Mouse (Mus musculus): Measurements from ENCODE around the gene Stk33. TPM values are rescaled to one million over a fixed set of nuclear protein-coding genes. Genes with fewer than 3 reads are reported as not detected.

Gene Stk33
- total and polyA plus RNA-seq, 3 experiments = not detected

GRCm38 (mm10) chr7:109467591-109467990, 28.7 kb upstream of the Stk33 start:
- no peak for TF ChIP-seq POLR2AphosphoS5 (IDR thresholded peaks at IDR 0.05; ENCODE audit: insufficient replicate concordance, low read depth, low read length)
- no peak for TF ChIP-seq GATA1 (IDR thresholded peaks at IDR 0.05; ENCODE audit: borderline replicate concordance, low read length)
- no peak for TF ChIP-seq GATA2 (IDR thresholded peaks at IDR 0.05; ENCODE audit: borderline replicate concordance, low read depth, low read length)
- TF ChIP-seq TAL1 (conservative IDR thresholded peaks at IDR 0.05; ENCODE audit: low read depth, low read length) = no peak
- TF ChIP-seq CTCF (IDR thresholded peaks at IDR 0.05; ENCODE audit: low read depth, low read length) = no peak
- Histone ChIP-seq H3K27me3 (ENCODE audit: insufficient read depth, low read length) (peaks cover 43% of the 10 kb centered on the region), H3K4me3 (ENCODE audit: low read depth, low read length) (no peak overlapping the region), H3K36me3 (replicated peaks) (no peaks in the 10 kb centered on the region), H3K4me1 (ENCODE audit: insufficient read depth, low read depth, low read length) (no peaks in the 10 kb centered on the region), H3K9me3 (replicated peaks) (no peaks in the 10 kb centered on the region)
- no peak for ATAC-seq (ENCODE audit: extremely low read depth, insufficient number of reproducible peaks, low FRiP score, poor library complexity, severe bottlenecking)
- DNase-seq (ENCODE audit: low spot score) = no peak

- Histone ChIP-seq H3K4me1 (ENCODE audit: insufficient read depth, low read depth, low read length) (peaks cover 3% of the 10 kb centered on the region; the same call in 1 of the 2 replicates), H3K4me3 (ENCODE audit: low read depth, low read length) (no peak overlapping the region), H3K27me3 (ENCODE audit: insufficient read depth, low read length) (peaks cover 32% of the 10 kb centered on the region), H3K36me3 (replicated peaks) (no peaks in the 10 kb centered on the region), H3K9me3 (replicated peaks) (no peaks in the 10 kb centered on the region)
- no peak for TF ChIP-seq CTCF (IDR thresholded peaks at IDR 0.05; ENCODE audit: low read depth, low read length)
- no peak for TF ChIP-seq GATA1 (IDR thresholded peaks at IDR 0.05; ENCODE audit: borderline replicate concordance, low read length)
- TF ChIP-seq TAL1 (conservative IDR thresholded peaks at IDR 0.05; ENCODE audit: low read depth, low read length) = no peak
- TF ChIP-seq GATA2 (IDR thresholded peaks at IDR 0.05; ENCODE audit: borderline replicate concordance, low read depth, low read length) = no peak
- TF ChIP-seq POLR2AphosphoS5 (IDR thresholded peaks at IDR 0.05; ENCODE audit: insufficient replicate concordance, low read depth, low read length) = no peak
- ATAC-seq (ENCODE audit: extremely low read depth, insufficient number of reproducible peaks, low FRiP score, poor library complexity, severe bottlenecking) (no peak), DNase-seq (ENCODE audit: low spot score) (no peak)
Measured at GRCm38 (mm10) chr7:109460698-109461097, 21.8 kb upstream of the Stk33 start.

- ATAC-seq (ENCODE audit: extremely low read depth, insufficient number of reproducible peaks, low FRiP score, poor library complexity, severe bottlenecking) = no peak
Measured at GRCm38 (mm10) chr7:109456563-109456962, 17.7 kb upstream of the Stk33 start.

DNA sequence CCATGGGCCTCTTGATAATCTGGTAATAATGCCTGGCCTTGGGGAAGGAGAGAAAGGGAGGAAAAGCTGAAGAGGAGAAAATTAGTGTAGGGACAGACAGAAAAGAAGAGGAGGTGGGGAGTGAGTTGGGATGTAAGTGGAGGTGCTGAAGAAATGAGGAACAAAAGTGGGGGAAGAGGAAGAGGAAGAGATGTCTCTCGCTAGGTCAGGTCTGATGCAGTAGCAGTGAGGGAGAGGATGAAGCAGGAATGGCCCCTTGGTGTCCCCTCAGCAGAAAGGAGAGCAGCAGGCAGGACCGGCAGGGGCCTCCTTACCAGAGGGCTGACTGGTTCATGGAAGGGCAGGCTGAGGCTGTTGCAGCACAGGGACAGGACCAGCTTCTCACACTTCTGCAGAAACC, 16.9 kb upstream of the Stk33 start:
- Histone ChIP-seq H3K4me3 (ENCODE audit: low read depth, low read length) (no peak overlapping the region), H3K27me3 (ENCODE audit: insufficient read depth, low read length) (peaks cover 36% of the 10 kb centered on the region), H3K4me1 (ENCODE audit: insufficient read depth, low read depth, low read length) (peaks cover 3% of the 10 kb centered on the region; the same call in 1 of the 2 replicates), H3K36me3 (replicated peaks) (no peaks in the 10 kb centered on the region), H3K9me3 (replicated peaks) (no peaks in the 10 kb centered on the region)
- ATAC-seq (ENCODE audit: extremely low read depth, insufficient number of reproducible peaks, low FRiP score, poor library complexity, severe bottlenecking) (no peak), DNase-seq (ENCODE audit: low spot score) (no peak)
- no peak for TF ChIP-seq GATA2 (IDR thresholded peaks at IDR 0.05; ENCODE audit: borderline replicate concordance, low read depth, low read length)
- no peak for TF ChIP-seq TAL1 (conservative IDR thresholded peaks at IDR 0.05; ENCODE audit: low read depth, low read length)
- no peak for TF ChIP-seq GATA1 (IDR thresholded peaks at IDR 0.05; ENCODE audit: borderline replicate concordance, low read length)
- TF ChIP-seq CTCF (IDR thresholded peaks at IDR 0.05; ENCODE audit: low read depth, low read length) = no peak
- no peak for TF ChIP-seq POLR2AphosphoS5 (IDR thresholded peaks at IDR 0.05; ENCODE audit: insufficient replicate concordance, low read depth, low read length)

More at GRCm38 (mm10) chr7:109456563-109456962, 17.7 kb upstream of the Stk33 start:
- Histone ChIP-seq H3K9me3 (replicated peaks) (no peaks in the 10 kb centered on the region), H3K4me1 (ENCODE audit: insufficient read depth, low read depth, low read length) (peaks cover 3% of the 10 kb centered on the region; the same call in 1 of the 2 replicates), H3K4me3 (ENCODE audit: low read depth, low read length) (no peak overlapping the region), H3K36me3 (replicated peaks) (no peaks in the 10 kb centered on the region), H3K27me3 (ENCODE audit: insufficient read depth, low read length) (peaks cover 36% of the 10 kb centered on the region)
- TF ChIP-seq GATA1 (IDR thresholded peaks at IDR 0.05; ENCODE audit: borderline replicate concordance, low read length) (no peak), TAL1 (conservative IDR thresholded peaks at IDR 0.05; ENCODE audit: low read depth, low read length) (no peak), CTCF (IDR thresholded peaks at IDR 0.05; ENCODE audit: low read depth, low read length) (no peak), POLR2AphosphoS5 (IDR thresholded peaks at IDR 0.05; ENCODE audit: insufficient replicate concordance, low read depth, low read length) (no peak), GATA2 (IDR thresholded peaks at IDR 0.05; ENCODE audit: borderline replicate concordance, low read depth, low read length) (no peak)
- no peak for DNase-seq (ENCODE audit: low spot score)

DNA sequence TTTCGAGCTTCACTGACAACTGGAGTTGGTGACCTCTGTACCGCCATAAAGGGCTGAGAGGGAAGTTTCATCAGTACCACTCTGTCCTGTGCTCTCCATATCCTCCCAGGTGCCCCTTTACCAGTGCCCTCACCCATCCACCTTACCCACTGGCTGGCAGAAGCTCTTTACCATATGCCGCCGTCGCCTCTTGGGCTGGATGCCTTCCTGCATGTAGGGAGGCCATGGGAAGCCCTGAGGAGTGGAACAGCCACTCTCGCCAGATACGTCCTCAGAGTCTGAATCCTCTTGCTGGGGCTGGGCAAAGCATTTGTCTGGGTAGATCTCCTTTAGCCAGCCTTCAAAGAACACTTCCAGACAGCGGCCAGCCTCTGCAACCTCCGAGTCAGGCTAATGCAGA, 16.0 kb upstream of the Stk33 start:
- DNase-seq (ENCODE audit: low spot score) = no peak
- Histone ChIP-seq H3K27me3 (ENCODE audit: insufficient read depth, low read length) (peaks cover 31% of the 10 kb centered on the region), H3K9me3 (replicated peaks) (no peaks in the 10 kb centered on the region), H3K4me1 (ENCODE audit: insufficient read depth, low read depth, low read length) (0 out of 2 replicates have a peak, but pooled peaks cover 3% of the 10 kb centered on the region), H3K4me3 (ENCODE audit: low read depth, low read length) (no peak overlapping the region), H3K36me3 (replicated peaks) (no peaks in the 10 kb centered on the region)
- TF ChIP-seq GATA2 (IDR thresholded peaks at IDR 0.05; ENCODE audit: borderline replicate concordance, low read depth, low read length) (no peak), TAL1 (conservative IDR thresholded peaks at IDR 0.05; ENCODE audit: low read depth, low read length) (no peak), CTCF (IDR thresholded peaks at IDR 0.05; ENCODE audit: low read depth, low read length) (no peak), GATA1 (IDR thresholded peaks at IDR 0.05; ENCODE audit: borderline replicate concordance, low read length) (no peak), POLR2AphosphoS5 (IDR thresholded peaks at IDR 0.05; ENCODE audit: insufficient replicate concordance, low read depth, low read length) (no peak)
- ATAC-seq (ENCODE audit: extremely low read depth, insufficient number of reproducible peaks, low FRiP score, poor library complexity, severe bottlenecking) = no peak

DNA sequence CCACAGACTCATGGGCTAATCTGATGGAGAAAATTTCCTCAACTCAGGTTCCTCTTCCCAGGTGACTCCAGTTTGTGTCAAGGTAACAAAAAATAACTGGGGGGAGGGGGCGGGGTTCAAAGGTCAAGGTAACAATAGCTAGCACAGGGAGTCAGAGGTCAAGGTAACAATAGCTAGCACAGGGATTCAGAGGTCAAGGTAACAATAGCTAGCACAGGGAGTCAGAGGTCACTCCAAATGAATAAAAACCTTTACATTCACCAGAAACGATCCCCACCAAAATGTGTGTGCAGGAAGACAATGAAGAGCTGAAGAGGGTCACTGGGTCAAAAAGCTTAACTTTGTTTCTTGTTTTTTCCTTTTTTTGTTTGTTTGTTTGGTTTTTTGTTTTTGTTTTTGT, 9.2 kb upstream of the Stk33 start:
- no peaks in the 10 kb centered on the region for H3K4me1 ChIP-seq (ENCODE audit: insufficient read depth, low read depth, low read length)
- no peaks in the 10 kb centered on the region for H3K9me3 ChIP-seq (replicated peaks)
- TF ChIP-seq TAL1 (conservative IDR thresholded peaks at IDR 0.05; ENCODE audit: low read depth, low read length) (no peak), GATA1 (IDR thresholded peaks at IDR 0.05; ENCODE audit: borderline replicate concordance, low read length) (no peak), GATA2 (IDR thresholded peaks at IDR 0.05; ENCODE audit: borderline replicate concordance, low read depth, low read length) (no peak), POLR2AphosphoS5 (IDR thresholded peaks at IDR 0.05; ENCODE audit: insufficient replicate concordance, low read depth, low read length) (no peak), CTCF (IDR thresholded peaks at IDR 0.05; ENCODE audit: low read depth, low read length) (no peak)
- H3K27me3 ChIP-seq (ENCODE audit: insufficient read depth, low read length) = peaks cover 14% of the 10 kb centered on the region
- ATAC-seq (ENCODE audit: extremely low read depth, insufficient number of reproducible peaks, low FRiP score, poor library complexity, severe bottlenecking) (no peak), DNase-seq (ENCODE audit: low spot score) (no peak)
- H3K4me3 ChIP-seq (ENCODE audit: low read depth, low read length) = no peak overlapping the region
- H3K36me3 ChIP-seq (replicated peaks) = no peaks in the 10 kb centered on the region
